Comparison of ENCODE assay signal across 8 mouse cellular contexts in genomic region chr6:98046295-98047108, GRCm38 (mm10).
DNase-seq lines count a peak whose midpoint lies in the region; ATAC-seq and TF ChIP-seq lines count a peak whose summit lies in the region.

No protein-coding gene starts in this region.

- no peak for TF ChIP-seq CTCF in intestine, postnatal 0 days (IDR thresholded peaks at IDR 0.05; ENCODE audit: low read depth)

- peak overlapping the region; percentile 65 for H3K27ac ChIP-seq in intestine, embryonic 14.5 days (ENCODE audit: low read depth)
- no peak overlapping the region; the same call in 1 of the 2 replicates for H3K27ac ChIP-seq in intestine, postnatal 0 days (ENCODE audit: low read depth, low read length)
- H3K27ac ChIP-seq in forebrain, embryonic 14.5 days (ENCODE audit: low read depth, low read length), result no peak overlapping the region
- peak overlapping the region; percentile 68 for H3K27ac ChIP-seq in neural tube, embryonic 15.5 days (replicated peaks)

- no peak for DNase-seq in intestine, embryonic 14.5 days (ENCODE audit: low spot score)
- DNase-seq in forebrain, embryonic 14.5 days (ENCODE audit: low spot score), result peak; percentile 89
- DNase-seq in layer of hippocampus, adult 8-10 months (ENCODE audit: low spot score in 2 of 2), result peak; percentile 42 to 52
- no peak for DNase-seq in liver
- no peak for DNase-seq in kidney, postnatal 25 days
- no peak for DNase-seq in frontal cortex, postnatal 25 days (ENCODE audit: low spot score in 2 of 2)

- peaks cover 10% of the 10 kb centered on the region; the same call in 1 of the 2 replicates for H3K4me1 ChIP-seq in intestine, embryonic 14.5 days (replicated peaks; ENCODE audit: control insufficient read depth, insufficient read depth, low read length)
- H3K4me1 ChIP-seq in intestine, postnatal 0 days (replicated peaks; ENCODE audit: control insufficient read depth, insufficient read depth, low read length), result no peaks in the 10 kb centered on the region
- peaks cover 15% of the 10 kb centered on the region for H3K4me1 ChIP-seq in forebrain, embryonic 14.5 days (ENCODE audit: control insufficient read depth, insufficient read depth, low read length)
- H3K4me1 ChIP-seq in neural tube, embryonic 15.5 days, result peaks cover 17% of the 10 kb centered on the region

- H3K4me3 ChIP-seq in intestine, embryonic 14.5 days (ENCODE audit: low read depth, low read length), result no peak overlapping the region
- H3K4me3 ChIP-seq in intestine, postnatal 0 days (ENCODE audit: low read depth, low read length), result no peak overlapping the region
- H3K4me3 ChIP-seq in forebrain, embryonic 14.5 days (ENCODE audit: low read depth, low read length), result no peak overlapping the region
- no peak overlapping the region for H3K4me3 ChIP-seq in neural tube, embryonic 15.5 days (replicated peaks)

- H3K4me2 ChIP-seq in intestine, embryonic 14.5 days (ENCODE audit: low read length), result no peak overlapping the region
- H3K4me2 ChIP-seq in intestine, postnatal 0 days (replicated peaks; ENCODE audit: low read depth), result no peak overlapping the region
- H3K4me2 ChIP-seq in forebrain, embryonic 14.5 days (ENCODE audit: low read length), result no peak overlapping the region
- peak overlapping the region; percentile 0; the same call in 1 of the 2 replicates for H3K4me2 ChIP-seq in neural tube, embryonic 15.5 days

- 51% methylated on average over 11 of the region's 11 CpGs for WGBS in intestine, embryonic 14.5 days
- WGBS in intestine, postnatal 0 days, result 55% methylated on average over 11 of the region's 11 CpGs
- WGBS in forebrain, embryonic 14.5 days, result 20% methylated on average over 11 of the region's 11 CpGs
- WGBS in neural tube, embryonic 15.5 days, result 27% methylated on average over 11 of the region's 11 CpGs

- ATAC-seq in intestine, embryonic 14.5 days (replicated peaks; ENCODE audit: low FRiP score, low TSS enrichment, low read depth), result peak; percentile 68; the same call in 1 of the 2 replicates
- ATAC-seq in intestine, postnatal 0 days, result no peak
- ATAC-seq in forebrain, embryonic 14.5 days, result peak; percentile 76
- ATAC-seq in neural tube, embryonic 15.5 days (ENCODE audit: low FRiP score), result peak; percentile 91

- no peak overlapping the region for H3K9ac ChIP-seq in intestine, embryonic 14.5 days (ENCODE audit: low read length)
- H3K9ac ChIP-seq in intestine, postnatal 0 days (ENCODE audit: low read depth, low read length), result no peak overlapping the region
- H3K9ac ChIP-seq in forebrain, embryonic 14.5 days (ENCODE audit: low read length), result no peak overlapping the region
- H3K9ac ChIP-seq in neural tube, embryonic 15.5 days (replicated peaks), result no peak overlapping the region

- H3K9me3 ChIP-seq in intestine, embryonic 14.5 days (ENCODE audit: control insufficient read depth, low read length), result no peaks in the 10 kb centered on the region
- H3K9me3 ChIP-seq in intestine, postnatal 0 days (ENCODE audit: control insufficient read depth), result no peaks in the 10 kb centered on the region
- no peaks in the 10 kb centered on the region for H3K9me3 ChIP-seq in forebrain, embryonic 14.5 days (replicated peaks; ENCODE audit: control insufficient read depth, low read length)
- H3K9me3 ChIP-seq in neural tube, embryonic 15.5 days (replicated peaks), result no peaks in the 10 kb centered on the region

- no peaks in the 10 kb centered on the region for H3K36me3 ChIP-seq in intestine, embryonic 14.5 days (ENCODE audit: control insufficient read depth, insufficient read depth, low read length)
- H3K36me3 ChIP-seq in intestine, postnatal 0 days (ENCODE audit: control insufficient read depth, insufficient read depth), result no peaks in the 10 kb centered on the region
- no peaks in the 10 kb centered on the region for H3K36me3 ChIP-seq in forebrain, embryonic 14.5 days (ENCODE audit: control insufficient read depth, insufficient read depth, low read length)
- H3K36me3 ChIP-seq in neural tube, embryonic 15.5 days, result no peaks in the 10 kb centered on the region

- H3K27me3 ChIP-seq in intestine, embryonic 14.5 days (replicated peaks; ENCODE audit: control insufficient read depth, insufficient read depth, low read length), result no peaks in the 10 kb centered on the region
- no peaks in the 10 kb centered on the region for H3K27me3 ChIP-seq in intestine, postnatal 0 days (replicated peaks; ENCODE audit: control insufficient read depth, insufficient read depth, low read length)
- H3K27me3 ChIP-seq in forebrain, embryonic 14.5 days (replicated peaks; ENCODE audit: control insufficient read depth, insufficient read depth, low read length), result no peaks in the 10 kb centered on the region
- H3K27me3 ChIP-seq in neural tube, embryonic 15.5 days (replicated peaks), result peaks cover 25% of the 10 kb centered on the region

Comparison
In these comparisons a context has a peak if more than half of its experiments do, and no peak if none do; other contexts are left out.
1. H3K27ac ChIP-seq: peak in intestine, embryonic 14.5 days (single experiment) and neural tube, embryonic 15.5 days (single experiment); none in intestine, postnatal 0 days (single experiment) and forebrain, embryonic 14.5 days (single experiment).
2. DNase-seq: peak in forebrain, embryonic 14.5 days (single experiment) and layer of hippocampus, adult 8-10 months (2 of 2); none in intestine, embryonic 14.5 days (single experiment), liver (single experiment), kidney, postnatal 25 days (0 of 2) and frontal cortex, postnatal 25 days (0 of 2).